Mouse (Mus musculus): ENCODE measurements at regions not wholly inside any gene's neighbourhood (a gene's known extent, or its start where the extent isn't known, plus 50 kb on each side); places are given as distances from the start of the nearest gene placed in this dataset.
A peak's percentile ranks its signal among the peaks of the same experiment; 100 is the strongest.

GRCm38 (mm10) chr3:34764559-34764958 is 114.4 kb downstream of the Sox2 start:
- no peak for DNase-seq

GRCm38 (mm10) chr3:34765151-34765550 is 114.9 kb downstream of the Sox2 start:
- DNase-seq = no peak

- no peak for DNase-seq
Observed at GRCm38 (mm10) chr3:34769818-34770217, 119.6 kb downstream of the Sox2 start.

GRCm38 (mm10) chr3:34770271-34770670 is 120.1 kb downstream of the Sox2 start:
- peak; percentile 25 for DNase-seq

GRCm38 (mm10) chr3:34772035-34772434 is 121.8 kb downstream of the Sox2 start:
- DNase-seq = no peak

GRCm38 (mm10) chr3:34773678-34774425 is 123.6 kb downstream of the Sox2 start:
- DNase-seq = peak; percentile 14

- DNase-seq = no peak
Observed at GRCm38 (mm10) chr3:34781770-34782169, 131.6 kb downstream of the Sox2 start.

- no peak for DNase-seq
Observed at GRCm38 (mm10) chr3:34783398-34783797, 133.2 kb downstream of the Sox2 start.

GRCm38 (mm10) chr3:34787211-34787610 is 137.0 kb downstream of the Sox2 start:
- DNase-seq = no peak

- peak; percentile 32 for DNase-seq
Observed at GRCm38 (mm10) chr3:34795103-34795983, 145.1 kb downstream of the Sox2 start.

- no peak for DNase-seq
Observed at GRCm38 (mm10) chr3:34795984-34796266, 145.7 kb downstream of the Sox2 start.

- no peak for DNase-seq
Observed at GRCm38 (mm10) chr3:34808833-34809232, 158.6 kb downstream of the Sox2 start.

GRCm38 (mm10) chr3:34811753-34812152 is 161.5 kb downstream of the Sox2 start:
- DNase-seq = no peak

- DNase-seq = no peak
Observed at GRCm38 (mm10) chr3:34813046-34813625, 162.9 kb downstream of the Sox2 start.

GRCm38 (mm10) chr3:34825036-34825435 is 174.8 kb downstream of the Sox2 start:
- no peak for DNase-seq

GRCm38 (mm10) chr3:34826396-34826795 is 176.2 kb downstream of the Sox2 start:
- peak; percentile 70 for DNase-seq

GRCm38 (mm10) chr3:34828453-34829206 is 178.4 kb downstream of the Sox2 start:
- no peak for DNase-seq

GRCm38 (mm10) chr3:34836741-34837267 is 186.6 kb downstream of the Sox2 start:
- no peak for DNase-seq

GRCm38 (mm10) chr3:34837644-34838332 is 187.6 kb downstream of the Sox2 start:
- no peak for DNase-seq

- DNase-seq = no peak
Observed at GRCm38 (mm10) chr3:34860877-34861649, 210.9 kb downstream of the Sox2 start.

Data from adrenal gland, postnatal 14 days (tissue).